Mouse (Mus musculus): ENCODE results near the gene Spout1.

The Spout1 gene

GRCm38 (mm10) chr2:30177700-30178675, at the start of gene Spout1:
Spout1 (minus strand) TSS chr2:30178459.
- DNase-seq (ENCODE audit: low spot score): peak; percentile 93

GRCm38 (mm10) chr2:30216293-30216692, 38.0 kb upstream of the Spout1 start:
- DNase-seq (ENCODE audit: low spot score): no peak

- no peak for DNase-seq (ENCODE audit: low spot score)
Observed at GRCm38 (mm10) chr2:30215493-30215892, 37.2 kb upstream of the Spout1 start.

GRCm38 (mm10) chr2:30214745-30215144, 36.5 kb upstream of the Spout1 start:
- no peak for DNase-seq (ENCODE audit: low spot score)

- DNase-seq (ENCODE audit: low spot score): no peak
Observed at GRCm38 (mm10) chr2:30212951-30213350, 34.7 kb upstream of the Spout1 start.

- DNase-seq (ENCODE audit: low spot score): no peak
Observed at GRCm38 (mm10) chr2:30212169-30212545, 33.9 kb upstream of the Spout1 start.

- no peak for DNase-seq (ENCODE audit: low spot score)
Observed at GRCm38 (mm10) chr2:30211408-30212168, 33.3 kb upstream of the Spout1 start.

- no peak for DNase-seq (ENCODE audit: low spot score)
Observed at GRCm38 (mm10) chr2:30207886-30208285, 29.6 kb upstream of the Spout1 start.

- no peak for DNase-seq (ENCODE audit: low spot score)
Observed at GRCm38 (mm10) chr2:30207401-30207800, 29.1 kb upstream of the Spout1 start.

GRCm38 (mm10) chr2:30205629-30206357, 27.5 kb upstream of the Spout1 start, which contains the start of gene Kyat1:
Kyat1 (minus strand) TSS chr2:30205847.
- peak; percentile 85 for DNase-seq (ENCODE audit: low spot score)

GRCm38 (mm10) chr2:30205255-30205628, 27.0 kb upstream of the Spout1 start:
- no peak for DNase-seq (ENCODE audit: low spot score)

- no peak for DNase-seq (ENCODE audit: low spot score)
Observed at GRCm38 (mm10) chr2:30203439-30203838, 25.2 kb upstream of the Spout1 start.

GRCm38 (mm10) chr2:30200388-30200925, 22.2 kb upstream of the Spout1 start:
- no peak for DNase-seq (ENCODE audit: low spot score)

GRCm38 (mm10) chr2:30199984-30200383, 21.7 kb upstream of the Spout1 start:
- no peak for DNase-seq (ENCODE audit: low spot score)

GRCm38 (mm10) chr2:30198021-30198420, 19.8 kb upstream of the Spout1 start:
- no peak for DNase-seq (ENCODE audit: low spot score)

- DNase-seq (ENCODE audit: low spot score): no peak
Observed at GRCm38 (mm10) chr2:30194656-30195055, 16.4 kb upstream of the Spout1 start.

GRCm38 (mm10) chr2:30191790-30192580, 13.7 kb upstream of the Spout1 start:
- no peak for DNase-seq (ENCODE audit: low spot score)

- DNase-seq (ENCODE audit: low spot score): no peak
Observed at GRCm38 (mm10) chr2:30185681-30186080, 7.4 kb upstream of the Spout1 start.

GRCm38 (mm10) chr2:30185276-30185675, 7.0 kb upstream of the Spout1 start:
- no peak for DNase-seq (ENCODE audit: low spot score)

- no peak for DNase-seq (ENCODE audit: low spot score)
Observed at GRCm38 (mm10) chr2:30183721-30184120, 5.5 kb upstream of the Spout1 start.

- DNase-seq (ENCODE audit: low spot score): no peak
Observed at GRCm38 (mm10) chr2:30182424-30182823, 4.2 kb upstream of the Spout1 start.
